Comparison of ENCODE assay signal across 7 mouse cellular contexts in the genomic region with DNA sequence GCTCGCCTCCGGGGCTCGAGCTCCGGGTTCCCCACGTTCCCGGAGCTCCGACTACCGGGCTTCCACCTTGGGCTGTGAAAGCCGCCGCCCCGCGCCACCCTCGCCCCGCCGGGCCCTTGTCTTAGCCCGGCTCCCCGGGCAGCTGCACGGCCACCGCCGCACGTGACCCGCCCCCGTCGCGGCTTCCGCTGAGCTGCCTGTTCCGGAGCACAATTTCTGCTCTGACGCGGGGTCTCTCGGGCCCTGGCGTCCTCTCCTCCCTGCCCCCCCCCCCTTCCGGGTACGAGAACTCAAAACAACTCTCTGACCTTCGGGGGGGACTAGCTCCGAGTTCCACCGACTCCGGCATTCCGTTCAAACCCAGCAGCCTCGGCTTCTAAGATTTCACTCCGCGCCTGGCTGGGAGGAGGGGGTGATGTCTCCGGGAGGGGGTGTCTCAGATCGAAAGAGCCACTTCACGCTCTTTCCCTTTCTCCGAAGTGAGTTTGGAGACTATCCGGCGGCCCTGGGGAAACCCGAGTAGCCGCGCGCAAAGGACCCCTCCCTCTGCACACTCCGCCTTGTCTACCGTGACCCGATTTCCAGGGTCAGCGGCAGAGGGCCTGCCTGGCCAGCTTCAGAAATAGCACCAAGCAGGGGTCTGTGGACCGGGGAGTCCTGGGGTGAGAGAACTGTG. TPM values are rescaled to one million over a fixed set of nuclear protein-coding genes. Genes with fewer than 3 reads are reported as not detected.
DNase-seq lines count a peak whose midpoint lies in the region; ATAC-seq and TF ChIP-seq lines count a peak whose summit lies in the region.

A gene (minus strand): TSS at position 375 of the 676 bp plus-strand sequence.

- no peaks in the 10 kb centered on the region for H3K4me1 ChIP-seq in G1E (ENCODE audit: insufficient read depth, low read depth, low read length)
- peaks cover 33% of the 10 kb centered on the region for H3K4me1 ChIP-seq in hindbrain, embryonic 15.5 days (replicated peaks)

- DNase-seq in G1E (ENCODE audit: low spot score), result no peak
- DNase-seq in adrenal gland, postnatal 4 days (ENCODE audit: low spot score in 2 of 2), result no peak
- DNase-seq in gastrocnemius, adult 8-10 months (ENCODE audit: low spot score in 2 of 2), result peak in 1 of 2 experiments; percentile 26
- DNase-seq in left cerebral cortex, postnatal 36 days (ENCODE audit: low spot score in 2 of 2), result peak; percentile 40 to 54
- DNase-seq in spleen, postnatal 14 days (ENCODE audit: low spot score in 2 of 2), result peak; percentile 40 to 53

- TF ChIP-seq CTCF in G1E (IDR thresholded peaks at IDR 0.05; ENCODE audit: low read depth, low read length), result no peak

- intact Hi-C loops in left cerebral cortex, postnatal 36 days (cut with DNase I), result loop anchor here (2.0 to 10.0 kb wide), 3 partner anchors 71 to 355 kb away; no protein-coding TSS in a partner anchor

- H3K4me3 ChIP-seq in G1E (ENCODE audit: low read depth, low read length), result no peak within 1 kb of the TSS
- peak within 1 kb of the TSS; percentile 47 for H3K4me3 ChIP-seq in hindbrain, embryonic 15.5 days

- H3K9ac ChIP-seq in hindbrain, embryonic 15.5 days, result peak within 1 kb of the TSS; percentile 53

- no peak for ATAC-seq in G1E (ENCODE audit: extremely low read depth, insufficient number of reproducible peaks, low FRiP score, poor library complexity, severe bottlenecking)
- peak; percentile 47; the same call in 1 of the 2 replicates for ATAC-seq in hindbrain, embryonic 15.5 days (ENCODE audit: low FRiP score, low read depth)
- no peak for ATAC-seq in megakaryocyte progenitor cell, adult 5-6 weeks (replicated peaks; ENCODE audit: poor library complexity)

- H3K4me2 ChIP-seq in hindbrain, embryonic 15.5 days, result peak within 1 kb of the TSS; percentile 70

- H3K36me3 ChIP-seq in G1E (replicated peaks), result no peaks in the 10 kb centered on the region
- no peaks in the 10 kb centered on the region for H3K36me3 ChIP-seq in hindbrain, embryonic 15.5 days

- H3K9me3 ChIP-seq in G1E (replicated peaks), result peaks cover 6% of the 10 kb centered on the region; the same call in 1 of the 2 replicates
- no peaks in the 10 kb centered on the region for H3K9me3 ChIP-seq in hindbrain, embryonic 15.5 days

- 7% methylated on average over 51 of the region's 56 CpGs for WGBS in hindbrain, embryonic 15.5 days

- H3K27ac ChIP-seq in hindbrain, embryonic 15.5 days (replicated peaks), result peak within 1 kb of the TSS; percentile 57; the same call in 1 of the 2 replicates

- peaks cover 15% of the 10 kb centered on the region; the same call in 1 of the 2 replicates for H3K27me3 ChIP-seq in G1E (ENCODE audit: insufficient read depth, low read length)
- peaks cover 20% of the 10 kb centered on the region; the same call in 1 of the 2 replicates for H3K27me3 ChIP-seq in hindbrain, embryonic 15.5 days

RNA-seq across cellular contexts. Expression of the gene that starts here (rescaled TPM):
- total RNA-seq in G1E (2014; fragmentation: Nextera tagmentation), result 177 TPM in 2 replicates
- total RNA-seq in G1E (2017), result 63.5 and 70.0 TPM in 2 replicates
- 80.8 and 87.5 TPM in 2 replicates for polyA plus RNA-seq in G1E (2012)
- total RNA-seq in adrenal gland, postnatal 4 days (2021), result 10 to 100 TPM; 34.6 to 37.8 TPM
- total RNA-seq in gastrocnemius, adult 8-10 months (2022), result 10 to 100 TPM; 13.2 to 17.4 (median 14.1) TPM
- polyA plus RNA-seq in hindbrain, embryonic 15.5 days (2015; fragmentation: Nextera tagmentation; extraction: Ambion mirVana), result 13.0 and 15.8 TPM in 2 replicates
- total RNA-seq in left cerebral cortex, postnatal 36 days (2021), result 10 to 100 TPM; 24.9 to 32.1 TPM
- total RNA-seq in megakaryocyte progenitor cell, adult 5-6 weeks (2015), result 35.3 and 42.7 TPM in 2 replicates
- total RNA-seq in megakaryocyte progenitor cell, adult 5-6 weeks (2017), result 24.7 and 29.1 TPM in 2 replicates

Comparison
In these comparisons a context has a peak if more than half of its experiments do, and no peak if none do; other contexts are left out.
1. DNase-seq: peak in left cerebral cortex, postnatal 36 days (2 of 2) and spleen, postnatal 14 days (2 of 2); none in G1E (single experiment) and adrenal gland, postnatal 4 days (0 of 2).